In genomic region chr10:59795902-59796301, GRCm38 (mm10) we compare ENCODE assay signal across 28 mouse cellular contexts.
DNase-seq lines count a peak whose midpoint lies in the region; ATAC-seq and TF ChIP-seq lines count a peak whose summit lies in the region.
"Had no signal": no experiment of that assay in that cellular context is flagged by ENCODE, and none has a peak within 500 bp of the region (broad histone marks: within the 10 kb centered on the region; RNA-seq: fewer than 3 reads in every experiment).

No protein-coding gene starts in this region.

- WGBS in forebrain, embryonic 11.5 days: 49% methylated on average over 4 of the region's 4 CpGs
- WGBS in forebrain, embryonic 12.5 days: 48% methylated on average over 4 of the region's 4 CpGs
- 33% methylated on average over 4 of the region's 4 CpGs for WGBS in liver, adult 2 months
- WGBS in midbrain, embryonic 14.5 days: 49% methylated on average over 4 of the region's 4 CpGs

- no peak for ATAC-seq in forebrain, embryonic 11.5 days (replicated peaks; ENCODE audit: low FRiP score)
- ATAC-seq in forebrain, embryonic 12.5 days (ENCODE audit: low FRiP score): no peak
- ATAC-seq in midbrain, embryonic 14.5 days (ENCODE audit: low FRiP score, low TSS enrichment): no peak
- ATAC-seq: forebrain, embryonic 14.5 days; forebrain, postnatal 0 days; intestine, postnatal 0 days; Patski had no signal

- no peak overlapping the region for H3K4me3 ChIP-seq in forebrain, embryonic 11.5 days (ENCODE audit: low read depth, low read length)
- H3K4me3 ChIP-seq in forebrain, embryonic 12.5 days (replicated peaks): no peak overlapping the region
- no peak overlapping the region for H3K4me3 ChIP-seq in liver, adult 2 months (ENCODE audit: insufficient read depth, low read depth, low read length)
- H3K4me3 ChIP-seq in midbrain, embryonic 14.5 days (replicated peaks; ENCODE audit: low read depth, low read length): no peak overlapping the region
- H3K4me3 ChIP-seq: embryonic facial prominence, embryonic 12.5 days; embryonic facial prominence, embryonic 15.5 days; gastrocnemius, adult 2 months; heart, embryonic 10.5 days; heart, embryonic 13.5 days; hindbrain, embryonic 12.5 days; hindbrain, embryonic 15.5 days had no signal

- no peaks in the 10 kb centered on the region for H3K27me3 ChIP-seq in forebrain, embryonic 11.5 days (ENCODE audit: control insufficient read depth, insufficient read depth, low read length)
- H3K27me3 ChIP-seq in forebrain, embryonic 12.5 days: no peaks in the 10 kb centered on the region
- H3K27me3 ChIP-seq in liver, adult 2 months (ENCODE audit: control insufficient read depth, insufficient read depth, low read length): no peaks in the 10 kb centered on the region
- H3K27me3 ChIP-seq in midbrain, embryonic 14.5 days (ENCODE audit: control insufficient read depth, insufficient read depth, low read length): no peaks in the 10 kb centered on the region
- H3K27me3 ChIP-seq: CH12.LX; embryonic facial prominence, embryonic 12.5 days; embryonic facial prominence, embryonic 15.5 days; heart, embryonic 13.5 days; hindbrain, embryonic 12.5 days; hindbrain, embryonic 15.5 days; Patski had no signal

- no peaks in the 10 kb centered on the region for H3K4me1 ChIP-seq in forebrain, embryonic 11.5 days (replicated peaks; ENCODE audit: control insufficient read depth, insufficient read depth, low read length)
- H3K4me1 ChIP-seq in forebrain, embryonic 12.5 days: peaks cover 20% of the 10 kb centered on the region; the same call in 1 of the 2 replicates
- H3K4me1 ChIP-seq in liver, adult 2 months (ENCODE audit: control insufficient read depth, insufficient read depth, low read length): no peaks in the 10 kb centered on the region
- H3K4me1 ChIP-seq in midbrain, embryonic 14.5 days (ENCODE audit: control insufficient read depth, insufficient read depth, low read length): peaks cover 12% of the 10 kb centered on the region

- no peak for TF ChIP-seq POLR2A in liver, adult 2 months (IDR thresholded peaks at IDR 0.05; ENCODE audit: extremely low read depth, insufficient read depth, low read length)

- H3K36me3 ChIP-seq in forebrain, embryonic 11.5 days (ENCODE audit: control insufficient read depth, insufficient read depth, low read length): no peaks in the 10 kb centered on the region
- 0 out of 2 replicates have a peak, but pooled peaks cover 11% of the 10 kb centered on the region for H3K36me3 ChIP-seq in forebrain, embryonic 12.5 days (replicated peaks)
- peaks cover 2% of the 10 kb centered on the region for H3K36me3 ChIP-seq in liver, adult 2 months (ENCODE audit: control insufficient read depth, insufficient read depth, low read length)
- no peaks in the 10 kb centered on the region for H3K36me3 ChIP-seq in midbrain, embryonic 14.5 days (ENCODE audit: control insufficient read depth, insufficient read depth, low read length)
- H3K36me3 ChIP-seq: hindbrain, embryonic 12.5 days; hindbrain, embryonic 15.5 days had no signal

- no peaks in the 10 kb centered on the region for H3K79me2 ChIP-seq in liver, adult 2 months (ENCODE audit: control insufficient read depth, insufficient read depth, low read length)

- TF ChIP-seq CTCF in liver, adult 2 months (IDR thresholded peaks at IDR 0.05; ENCODE audit: low read depth, low read length): no peak

- no peaks in the 10 kb centered on the region for H3K9me3 ChIP-seq in forebrain, embryonic 11.5 days (ENCODE audit: control insufficient read depth, low read length)
- no peaks in the 10 kb centered on the region for H3K9me3 ChIP-seq in forebrain, embryonic 12.5 days
- H3K9me3 ChIP-seq in midbrain, embryonic 14.5 days (ENCODE audit: control insufficient read depth, low read length): no peaks in the 10 kb centered on the region
- H3K9me3 ChIP-seq: embryonic facial prominence, embryonic 12.5 days; embryonic facial prominence, embryonic 15.5 days; heart, embryonic 10.5 days; heart, embryonic 13.5 days; hindbrain, embryonic 12.5 days; hindbrain, embryonic 15.5 days had no signal

- H3K9ac ChIP-seq in forebrain, embryonic 11.5 days (ENCODE audit: low read length): no peak overlapping the region
- H3K9ac ChIP-seq in forebrain, embryonic 12.5 days: no peak overlapping the region
- H3K9ac ChIP-seq in liver, adult 2 months (ENCODE audit: low read depth, low read length): no peak overlapping the region
- H3K9ac ChIP-seq in midbrain, embryonic 14.5 days (replicated peaks; ENCODE audit: low read length): no peak overlapping the region
- H3K9ac ChIP-seq: embryonic facial prominence, embryonic 12.5 days; embryonic facial prominence, embryonic 15.5 days; forebrain, postnatal 0 days; heart, embryonic 13.5 days; hindbrain, embryonic 12.5 days; hindbrain, embryonic 15.5 days had no signal

- H3K27ac ChIP-seq in forebrain, embryonic 11.5 days (ENCODE audit: low read depth, low read length): no peak overlapping the region
- no peak overlapping the region for H3K27ac ChIP-seq in forebrain, embryonic 12.5 days
- H3K27ac ChIP-seq in liver, adult 2 months (replicated peaks; ENCODE audit: insufficient read depth, low read depth, low read length): no peak overlapping the region
- H3K27ac ChIP-seq in midbrain, embryonic 14.5 days (replicated peaks; ENCODE audit: low read depth, low read length): no peak overlapping the region
- H3K27ac ChIP-seq: embryonic facial prominence, embryonic 12.5 days; embryonic facial prominence, embryonic 15.5 days; gastrocnemius, adult 2 months; heart, embryonic 10.5 days; heart, embryonic 13.5 days; hindbrain, embryonic 12.5 days; hindbrain, embryonic 15.5 days had no signal

- H3K4me2 ChIP-seq in forebrain, embryonic 11.5 days (ENCODE audit: low read depth, low read length, severe bottlenecking): no peak overlapping the region
- H3K4me2 ChIP-seq in forebrain, embryonic 12.5 days: no peak overlapping the region
- no peak overlapping the region for H3K4me2 ChIP-seq in midbrain, embryonic 14.5 days (ENCODE audit: low read length)
- H3K4me2 ChIP-seq: embryonic facial prominence, embryonic 12.5 days; embryonic facial prominence, embryonic 15.5 days; heart, embryonic 13.5 days; hindbrain, embryonic 12.5 days; hindbrain, embryonic 15.5 days had no signal

- peak; percentile 42 for DNase-seq in forebrain, embryonic 11.5 days (ENCODE audit: low spot score)
- DNase-seq in liver, adult 2 months (ENCODE audit: extremely low read depth, low read depth, low spot score): peak; percentile 94
- DNase-seq in liver (no peak), R1 (ENCODE audit: low read depth, low spot score) (peak; percentile 76)
- peak; percentile 59 for DNase-seq in fat pad, adult 2 months (ENCODE audit: extremely low read depth, low read depth, low spot score)
- DNase-seq in heart, adult 8-10 months (ENCODE audit: low spot score): no peak
- DNase-seq in midbrain, embryonic 14.5 days: no peak
- DNase-seq: adrenal gland, postnatal 10 days; adrenal gland, postnatal 36 days; cerebellum, adult 18-20 months; cerebellum, adult 9-10 months; cerebellum, postnatal 14 days; forebrain, postnatal 0 days; gastrocnemius, adult 2 months; gastrocnemius, postnatal 14 days; heart, adult 18-20 months; heart, postnatal 14 days had no signal

Comparison
In these comparisons a context has a peak if more than half of its experiments do, and no peak if none do; other contexts are left out.
1. DNase-seq: peak in forebrain, embryonic 11.5 days (single experiment), liver, adult 2 months (single experiment), R1 (single experiment) and fat pad, adult 2 months (single experiment); none in liver (single experiment), heart, adult 8-10 months (single experiment) and midbrain, embryonic 14.5 days (single experiment).